Mouse (Mus musculus) intestine, embryonic 15.5 days (tissue): ENCODE results near the gene Dgat2. TPM values are rescaled to one million over a fixed set of nuclear protein-coding genes. Genes with fewer than 3 reads are reported as not detected.

ENCODE experiments used
- ATAC-seq: fragments of 200-750 bp; cut with Nextera tagmentation; 2 replicates; pipeline ENCODE4 v1.8.0; 2017; ENCODE audit warnings: moderate TSS enrichment, moderate library complexity
- H3K27ac ChIP-seq: fragments of 300-500 bp; sonication (generic); 2 replicates; pipeline ENCODE4 v1.5.1; 2015; ENCODE audit warnings: mild to moderate bottlenecking, inconsistent platforms
- H3K27me3 ChIP-seq: fragments of 300-500 bp; sonication (generic); replicated peaks from 2 replicates; pipeline ENCODE4 v1.6.1; 2015; ENCODE audit warnings: inconsistent platforms
- H3K36me3 ChIP-seq: fragments of 300-500 bp; sonication (generic); 2 replicates; pipeline ENCODE4 v1.6.1; 2015; ENCODE audit warnings: inconsistent platforms
- H3K4me1 ChIP-seq: fragments of 300-500 bp; sonication (generic); replicated peaks from 2 replicates; pipeline ENCODE4 v1.6.1; 2015; ENCODE audit warnings: inconsistent platforms
- H3K4me2 ChIP-seq: fragments of 300-500 bp; sonication (generic); replicated peaks from 2 replicates; pipeline ENCODE4 v1.6.1; 2015; ENCODE audit warnings: mild to moderate bottlenecking, inconsistent platforms
- H3K4me3 ChIP-seq: fragments of 300-500 bp; sonication (generic); replicated peaks from 2 replicates; pipeline ENCODE4 v1.5.1; 2015; ENCODE audit warnings: inconsistent platforms
- H3K9ac ChIP-seq: fragments of 300-500 bp; sonication (generic); 2 replicates; pipeline ENCODE4 v1.6.1; 2015; ENCODE audit warnings: inconsistent platforms
- H3K9me3 ChIP-seq: fragments of 300-500 bp; sonication (generic); 2 replicates; pipeline ENCODE4 v1.6.1; 2016; ENCODE audit warnings: inconsistent platforms
- WGBS: fragments of 180-500 bp; shearing (Covaris S2); methylation state at CpG from one replicate; pipeline ENCODE4 v1.1.7; 2015; 5-methylcytosine and 5-hydroxymethylcytosine counted together
- polyA plus RNA-seq: library from polyadenylated mRNA; unstranded; fragments of >200 nt; fragmentation: Nextera tagmentation; extraction: Ambion mirVana; gene quantifications from 2 replicates; pipeline ENCODE4 v1.2.1, GENCODE M21; 2015

Dgat2 gene
- polyA plus RNA-seq, 1 experiment from 2014 or later: 176 TPM

DNA sequence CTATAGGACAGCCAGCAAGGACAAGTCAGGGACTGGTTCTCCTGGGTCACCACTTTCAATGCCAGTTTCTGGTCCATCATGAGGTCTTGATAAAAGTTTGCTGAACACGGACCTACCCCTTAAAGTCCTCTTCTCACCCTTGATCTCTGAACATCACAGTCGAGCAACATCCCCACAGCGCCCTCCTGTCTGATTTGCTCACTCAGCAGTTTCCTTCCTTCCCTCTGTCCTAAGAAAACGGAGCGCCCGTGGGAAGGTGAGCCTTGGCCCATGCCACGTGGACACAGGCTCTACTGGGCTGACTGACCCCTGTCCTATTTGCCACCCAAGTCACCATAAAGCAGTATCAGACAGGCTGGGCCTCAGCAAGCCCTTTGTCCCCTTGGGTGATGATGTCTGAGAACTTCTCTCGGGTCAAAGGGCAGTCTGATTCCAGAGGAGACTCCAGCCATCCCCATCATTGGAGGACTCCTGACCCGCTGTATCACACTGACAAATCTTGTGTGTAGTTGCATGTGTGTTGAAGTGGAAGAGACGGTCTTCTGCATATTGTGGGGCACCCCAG, 32.2 kb upstream of the Dgat2 start:
- H3K36me3 ChIP-seq: no peaks in the 10 kb centered on the region
- no peaks in the 10 kb centered on the region for H3K27me3 ChIP-seq
- H3K9me3 ChIP-seq: no peaks in the 10 kb centered on the region
- peak overlapping the region; percentile 77 for H3K27ac ChIP-seq
- peak; percentile 77 for ATAC-seq
- H3K4me1 ChIP-seq: peaks cover 17% of the 10 kb centered on the region
- no peak overlapping the region for H3K4me3 ChIP-seq
- H3K9ac ChIP-seq: no peak overlapping the region
- 0 out of 2 replicates have a peak overlapping the region, but pooled peaks have one; percentile 9 for H3K4me2 ChIP-seq
- WGBS: 74% methylated on average over 10 of the region's 10 CpGs

DNA sequence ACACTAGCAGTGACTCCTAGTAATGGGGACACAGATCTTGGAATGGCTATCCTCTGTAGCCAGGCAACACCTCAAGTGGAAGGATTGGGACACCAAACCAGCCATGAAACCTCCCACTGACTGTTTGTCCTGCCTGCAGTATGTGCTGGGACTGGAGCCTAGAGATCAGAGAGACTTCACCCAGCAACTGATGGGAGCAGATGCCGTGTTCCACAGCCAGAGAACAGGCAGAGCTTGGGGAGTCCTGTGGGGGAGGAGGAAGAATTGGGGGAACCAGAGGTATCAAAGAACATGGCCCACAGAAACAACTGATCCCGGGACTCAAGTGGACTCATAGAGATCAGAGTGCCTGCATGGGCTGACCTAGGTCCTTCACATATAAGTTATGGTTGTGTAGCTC, 31.2 kb upstream of the Dgat2 start:
- Histone ChIP-seq H3K4me3 (no peak overlapping the region), H3K36me3 (no peaks in the 10 kb centered on the region), H3K9ac (no peak overlapping the region), H3K4me1 (peaks cover 17% of the 10 kb centered on the region), H3K27ac (no peak overlapping the region), H3K27me3 (no peaks in the 10 kb centered on the region), H3K4me2 (no peak overlapping the region), H3K9me3 (no peaks in the 10 kb centered on the region)
- no peak for ATAC-seq
- WGBS: 78% methylated on average over 2 of the region's 2 CpGs

DNA sequence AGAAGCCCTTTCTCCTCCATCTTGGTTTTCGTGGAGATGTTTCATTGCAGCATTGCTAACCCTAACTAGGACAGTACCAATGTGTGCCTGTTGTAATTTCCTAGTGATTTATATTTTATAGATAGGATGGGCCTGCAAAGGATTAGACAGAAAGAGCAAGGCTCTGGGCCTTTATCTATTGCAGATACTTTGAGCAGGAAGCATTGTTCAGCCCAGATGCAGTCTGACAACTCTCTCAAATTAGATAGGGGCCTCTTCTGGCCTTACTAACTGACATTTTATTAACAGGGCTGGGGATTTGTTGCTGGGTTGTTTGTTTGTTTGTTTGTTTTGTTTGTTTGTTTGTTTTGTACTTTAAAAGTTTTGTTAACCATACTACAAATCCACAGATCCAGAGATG, 30.5 kb upstream of the Dgat2 start:
- Histone ChIP-seq H3K9me3 (no peaks in the 10 kb centered on the region), H3K27me3 (no peaks in the 10 kb centered on the region), H3K4me1 (peaks cover 17% of the 10 kb centered on the region), H3K27ac (no peak overlapping the region), H3K36me3 (no peaks in the 10 kb centered on the region), H3K4me3 (no peak overlapping the region), H3K9ac (no peak overlapping the region), H3K4me2 (no peak overlapping the region)
- WGBS: 94% methylated on average over 1 of the region's 1 CpGs
- ATAC-seq: no peak

DNA sequence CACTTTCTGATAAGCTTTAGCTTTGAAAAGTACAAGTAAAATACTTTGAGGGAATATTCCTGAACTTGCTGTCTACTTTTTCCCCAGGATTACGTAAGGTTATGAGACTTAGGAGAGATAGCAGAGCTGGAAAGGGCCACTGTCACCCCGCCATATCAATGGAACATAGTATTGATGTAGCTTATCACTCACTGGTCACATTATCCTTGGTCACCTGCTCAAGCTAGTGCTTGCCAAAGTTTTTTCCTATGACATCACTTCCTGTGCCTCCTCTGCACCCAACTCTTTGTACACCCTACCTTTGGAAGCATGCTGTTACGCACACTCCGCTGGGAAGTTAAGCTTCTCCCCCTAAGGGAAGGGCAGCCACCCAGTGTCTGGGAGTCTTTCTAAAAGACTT, 26.2 kb upstream of the Dgat2 start:
- H3K36me3 ChIP-seq: no peaks in the 10 kb centered on the region
- H3K4me1 ChIP-seq: no peaks in the 10 kb centered on the region
- no peak overlapping the region for H3K4me3 ChIP-seq
- no peak overlapping the region for H3K27ac ChIP-seq
- no peak overlapping the region for H3K4me2 ChIP-seq
- 78% methylated on average over 4 of the region's 4 CpGs for WGBS
- no peaks in the 10 kb centered on the region for H3K27me3 ChIP-seq
- H3K9ac ChIP-seq: no peak overlapping the region
- peak; percentile 71 for ATAC-seq
- H3K9me3 ChIP-seq: no peaks in the 10 kb centered on the region

DNA sequence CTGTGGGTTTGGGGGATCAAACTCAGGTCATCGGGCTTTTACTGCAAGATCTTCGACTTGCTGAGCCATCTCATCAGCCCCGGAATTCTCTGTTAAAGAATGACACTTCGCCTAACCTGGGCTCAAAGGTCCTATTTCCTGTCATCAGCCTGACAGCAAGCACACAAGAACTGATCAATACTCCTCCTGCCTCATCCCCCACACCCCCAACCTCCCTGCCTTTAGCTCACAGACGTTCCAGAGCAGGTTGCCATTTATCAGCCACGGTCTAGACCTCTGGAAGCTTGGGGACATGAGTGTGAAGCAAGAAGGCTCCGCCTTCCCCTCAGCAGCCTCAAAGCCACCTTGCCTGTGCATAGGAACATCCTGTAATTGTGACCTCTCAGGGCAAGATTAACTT, 23.8 kb upstream of the Dgat2 start:
- no peaks in the 10 kb centered on the region for H3K27me3 ChIP-seq
- H3K27ac ChIP-seq: no peak overlapping the region
- H3K4me2 ChIP-seq: no peak overlapping the region
- no peaks in the 10 kb centered on the region for H3K36me3 ChIP-seq
- no peak overlapping the region for H3K9ac ChIP-seq
- H3K4me3 ChIP-seq: no peak overlapping the region
- WGBS: 60% methylated on average over 7 of the region's 7 CpGs
- H3K4me1 ChIP-seq: peaks cover 8% of the 10 kb centered on the region; the same call in 1 of the 2 replicates
- ATAC-seq: no peak
- H3K9me3 ChIP-seq: no peaks in the 10 kb centered on the region

DNA sequence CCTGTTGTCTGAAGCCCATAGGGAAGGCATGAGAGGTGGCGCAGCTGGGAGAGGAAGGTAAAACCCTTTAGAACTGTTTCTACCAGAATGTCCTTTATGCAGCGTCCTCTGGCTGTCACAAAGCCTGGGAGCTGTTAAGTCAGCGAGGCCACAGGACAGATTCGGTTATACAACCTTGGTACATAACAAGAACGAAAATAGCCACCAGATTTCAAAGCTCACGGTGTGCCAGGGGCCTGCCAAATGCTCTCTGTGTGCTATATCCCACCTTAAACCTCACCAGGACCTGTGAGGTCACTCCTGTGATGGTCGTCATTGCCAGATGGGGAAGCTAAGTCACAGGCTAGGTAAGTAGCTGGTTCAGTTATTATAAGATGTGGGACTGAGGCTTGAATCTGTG, 19.6 kb upstream of the Dgat2 start:
- Histone ChIP-seq H3K36me3 (no peaks in the 10 kb centered on the region), H3K4me2 (no peak overlapping the region), H3K4me3 (no peak overlapping the region), H3K9ac (no peak overlapping the region), H3K9me3 (no peaks in the 10 kb centered on the region), H3K27me3 (no peaks in the 10 kb centered on the region), H3K4me1 (peaks cover 15% of the 10 kb centered on the region), H3K27ac (no peak overlapping the region)
- ATAC-seq: no peak
- 80% methylated on average over 7 of the region's 7 CpGs for WGBS

DNA sequence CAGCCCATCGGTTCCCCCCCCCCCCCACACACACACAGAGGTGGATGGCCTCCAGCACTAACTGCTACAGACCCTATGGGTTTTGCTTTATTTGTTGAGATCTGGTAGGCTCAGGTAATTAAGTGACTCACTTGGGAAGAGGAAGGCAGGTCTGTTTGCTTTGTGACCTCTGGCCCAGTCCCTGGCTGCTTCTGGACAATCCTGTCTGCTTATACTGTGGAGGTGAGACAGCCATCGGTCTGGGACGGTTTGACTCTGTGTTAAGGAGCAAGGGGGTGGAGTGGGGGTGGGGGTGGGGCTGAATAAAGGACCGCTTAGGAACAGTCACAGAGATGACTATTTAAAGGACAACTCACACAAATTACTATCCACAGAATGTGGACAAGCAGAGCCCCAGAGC, 17.8 kb upstream of the Dgat2 start:
- peaks cover 15% of the 10 kb centered on the region for H3K4me1 ChIP-seq
- H3K27ac ChIP-seq: no peak overlapping the region
- H3K9ac ChIP-seq: no peak overlapping the region
- no peaks in the 10 kb centered on the region for H3K9me3 ChIP-seq
- H3K4me2 ChIP-seq: no peak overlapping the region
- H3K36me3 ChIP-seq: no peaks in the 10 kb centered on the region
- H3K4me3 ChIP-seq: no peak overlapping the region
- WGBS: 19% methylated on average over 4 of the region's 4 CpGs
- peak; percentile 79 for ATAC-seq
- H3K27me3 ChIP-seq: no peaks in the 10 kb centered on the region

DNA sequence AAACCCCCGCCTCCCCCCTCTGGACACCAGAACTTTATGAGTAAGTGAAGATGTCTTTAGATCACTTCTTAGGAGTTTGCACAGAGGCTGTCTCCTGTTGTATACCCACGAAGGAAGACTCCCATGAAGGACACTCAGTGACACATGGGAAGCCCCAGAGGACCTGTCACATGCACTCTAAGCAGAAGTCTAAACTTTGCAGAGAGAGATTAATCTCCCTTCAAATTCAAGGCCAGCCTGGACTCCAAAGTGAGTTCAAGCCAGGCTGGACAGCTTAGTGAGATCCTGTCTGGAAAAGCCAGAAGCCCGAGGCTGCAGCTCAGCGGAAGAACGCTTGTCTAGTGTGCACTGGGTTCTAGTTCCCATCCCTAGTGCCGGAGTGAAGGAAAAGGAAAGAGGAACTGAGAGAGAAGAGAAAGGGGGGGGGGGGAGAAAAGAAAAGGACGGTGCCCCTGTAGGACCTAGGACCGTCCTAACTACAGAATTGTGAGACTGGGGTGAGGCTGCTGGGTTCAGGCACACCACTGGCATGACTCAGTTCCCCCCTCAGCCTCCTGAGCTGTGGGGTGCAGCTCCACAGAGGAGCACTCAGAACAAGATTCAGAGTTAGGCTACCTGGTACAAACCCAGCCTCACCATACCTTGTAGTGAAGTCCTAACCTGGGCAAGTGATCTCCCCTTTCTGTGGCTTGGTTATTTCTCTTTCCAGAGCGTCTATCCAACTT, 17.1 kb upstream of the Dgat2 start:
- peak; percentile 18; the same call in 1 of the 2 replicates for ATAC-seq
- Histone ChIP-seq H3K27ac (no peak overlapping the region), H3K4me3 (no peak overlapping the region), H3K27me3 (no peaks in the 10 kb centered on the region), H3K4me2 (no peak overlapping the region), H3K36me3 (no peaks in the 10 kb centered on the region), H3K4me1 (peaks cover 15% of the 10 kb centered on the region), H3K9ac (no peak overlapping the region), H3K9me3 (no peaks in the 10 kb centered on the region)
- 70% methylated on average over 9 of the region's 9 CpGs for WGBS

DNA sequence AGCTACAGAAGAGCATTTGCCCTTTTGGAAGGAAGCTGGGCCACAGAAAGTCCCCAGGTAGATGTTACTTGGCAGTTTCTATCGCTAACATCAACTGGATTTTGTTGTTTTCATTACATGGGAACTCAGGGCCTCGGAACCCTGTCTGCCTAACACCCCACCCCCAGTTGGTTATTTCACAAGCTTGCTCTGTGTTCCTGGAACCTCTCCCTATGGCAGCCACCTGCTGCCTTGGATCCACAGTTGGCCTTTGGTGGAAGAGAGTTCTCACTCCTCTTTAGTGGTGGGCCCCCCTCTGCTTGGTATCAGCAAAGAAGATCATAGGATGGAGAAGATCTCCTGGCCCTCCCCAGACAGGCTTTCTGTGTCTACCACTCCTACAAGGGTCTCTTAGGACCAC, 16.3 kb upstream of the Dgat2 start:
- Histone ChIP-seq H3K4me2 (no peak overlapping the region), H3K9ac (no peak overlapping the region), H3K27ac (no peak overlapping the region), H3K9me3 (no peaks in the 10 kb centered on the region), H3K4me1 (peaks cover 15% of the 10 kb centered on the region), H3K36me3 (no peaks in the 10 kb centered on the region), H3K4me3 (no peak overlapping the region), H3K27me3 (no peaks in the 10 kb centered on the region)
- WGBS: 93% methylated on average over 2 of the region's 2 CpGs
- ATAC-seq: no peak

DNA sequence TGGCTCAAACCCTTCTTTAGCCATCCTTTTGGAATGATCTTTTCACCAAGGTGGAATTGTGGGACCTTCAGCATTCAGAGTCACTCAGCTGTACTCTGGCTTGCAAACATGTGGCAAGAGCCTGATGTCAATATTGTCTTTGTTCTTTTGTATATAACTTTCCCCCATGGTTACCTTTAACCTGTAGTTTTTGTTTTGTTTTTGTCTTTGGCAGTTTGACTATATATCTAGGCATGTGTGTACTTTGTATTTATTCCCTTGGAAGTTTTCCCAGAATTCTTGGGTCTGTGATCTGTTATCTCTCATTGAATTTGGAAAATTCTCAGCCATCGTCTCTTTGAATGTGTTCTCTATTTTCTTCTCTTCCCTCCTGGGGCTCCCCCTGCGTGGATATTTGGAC, 12.0 kb upstream of the Dgat2 start:
- no peaks in the 10 kb centered on the region for H3K36me3 ChIP-seq
- WGBS: 56% methylated on average over 2 of the region's 2 CpGs
- no peak overlapping the region for H3K4me2 ChIP-seq

DNA sequence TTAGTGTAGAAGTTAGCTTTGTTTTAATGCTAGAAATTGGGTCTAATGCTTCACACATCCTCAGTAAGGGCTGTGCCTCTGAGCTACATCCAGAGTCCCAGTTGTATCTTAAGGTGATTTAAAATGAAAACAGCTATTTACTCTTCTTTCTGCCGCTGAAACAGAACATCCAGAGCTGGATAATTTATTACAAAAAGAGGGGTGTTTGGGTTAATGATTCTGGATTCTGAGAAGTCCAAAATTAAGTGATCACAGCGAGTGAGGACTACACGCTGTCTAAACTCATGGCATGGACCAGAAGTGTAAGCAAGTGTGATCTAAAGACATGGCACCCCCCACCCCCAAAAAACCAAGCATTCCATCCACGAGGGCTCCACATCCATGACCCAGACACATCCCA, 11.4 kb upstream of the Dgat2 start:
- ATAC-seq: no peak
- H3K9me3 ChIP-seq: no peaks in the 10 kb centered on the region
- 75% methylated on average over 4 of the region's 4 CpGs for WGBS
- no peaks in the 10 kb centered on the region for H3K36me3 ChIP-seq
- H3K4me1 ChIP-seq: no peaks in the 10 kb centered on the region
- H3K9ac ChIP-seq: no peak overlapping the region
- no peak overlapping the region for H3K4me2 ChIP-seq
- H3K4me3 ChIP-seq: no peak overlapping the region
- H3K27ac ChIP-seq: no peak overlapping the region
- no peaks in the 10 kb centered on the region for H3K27me3 ChIP-seq

More for the DNA sequence above, 12.0 kb upstream of the Dgat2 start:
- ATAC-seq: no peak
- Histone ChIP-seq H3K9me3 (no peaks in the 10 kb centered on the region), H3K27me3 (no peaks in the 10 kb centered on the region), H3K4me3 (no peak overlapping the region), H3K9ac (no peak overlapping the region), H3K27ac (no peak overlapping the region), H3K4me1 (no peaks in the 10 kb centered on the region)

DNA sequence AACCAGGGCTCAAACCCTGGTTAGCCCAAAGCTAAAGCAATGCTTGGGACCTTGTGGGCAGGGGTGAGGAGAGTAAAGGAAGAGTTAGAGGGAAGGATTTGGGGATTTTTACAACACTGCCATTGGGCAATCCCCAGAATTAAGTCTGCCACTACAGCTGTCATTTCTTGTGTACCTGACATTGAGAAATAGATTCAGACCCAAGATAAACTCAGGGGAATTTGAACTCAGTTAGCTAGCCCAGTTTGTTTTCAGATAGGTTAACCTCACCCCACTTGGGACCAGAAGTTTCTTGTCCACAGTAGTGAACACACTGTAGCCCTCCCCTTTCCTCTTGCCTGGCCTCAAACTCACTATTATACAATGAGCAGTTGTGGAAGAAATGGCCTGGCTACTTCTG, 8.9 kb upstream of the Dgat2 start:
- Histone ChIP-seq H3K27me3 (no peaks in the 10 kb centered on the region), H3K4me3 (no peak overlapping the region), H3K36me3 (no peaks in the 10 kb centered on the region), H3K4me2 (no peak overlapping the region), H3K27ac (no peak overlapping the region), H3K9ac (no peak overlapping the region), H3K4me1 (no peaks in the 10 kb centered on the region), H3K9me3 (no peaks in the 10 kb centered on the region)
- no peak for ATAC-seq

DNA sequence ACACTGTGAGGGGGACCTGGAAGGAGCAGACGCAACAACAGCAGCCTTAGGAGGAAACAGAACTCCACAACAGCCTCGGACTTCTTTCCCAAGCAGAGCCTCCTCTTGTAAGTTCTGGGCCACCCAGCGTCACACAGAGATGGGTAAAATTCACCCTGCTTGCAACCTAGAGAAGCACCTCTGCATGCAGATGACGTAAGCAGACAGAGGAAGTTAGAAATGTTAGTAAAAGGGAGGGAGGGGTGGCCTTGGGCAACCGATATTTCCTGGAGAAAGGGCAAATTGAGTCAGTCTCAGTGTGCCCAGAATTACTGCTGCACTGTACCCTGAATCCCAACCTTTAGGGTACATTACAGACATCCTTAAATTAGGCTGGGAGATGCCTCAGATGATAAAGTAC, 7.4 kb upstream of the Dgat2 start:
- WGBS: 71% methylated on average over 5 of the region's 5 CpGs

More for the DNA sequence above, 7.4 kb upstream of the Dgat2 start:
- Histone ChIP-seq H3K36me3 (no peaks in the 10 kb centered on the region), H3K27ac (no peak overlapping the region), H3K9me3 (no peaks in the 10 kb centered on the region), H3K27me3 (no peaks in the 10 kb centered on the region), H3K9ac (no peak overlapping the region), H3K4me2 (no peak overlapping the region), H3K4me1 (no peaks in the 10 kb centered on the region), H3K4me3 (no peak overlapping the region)
- no peak for ATAC-seq
